ENCODE assay signal across 14 mouse cellular contexts in the genomic region with DNA sequence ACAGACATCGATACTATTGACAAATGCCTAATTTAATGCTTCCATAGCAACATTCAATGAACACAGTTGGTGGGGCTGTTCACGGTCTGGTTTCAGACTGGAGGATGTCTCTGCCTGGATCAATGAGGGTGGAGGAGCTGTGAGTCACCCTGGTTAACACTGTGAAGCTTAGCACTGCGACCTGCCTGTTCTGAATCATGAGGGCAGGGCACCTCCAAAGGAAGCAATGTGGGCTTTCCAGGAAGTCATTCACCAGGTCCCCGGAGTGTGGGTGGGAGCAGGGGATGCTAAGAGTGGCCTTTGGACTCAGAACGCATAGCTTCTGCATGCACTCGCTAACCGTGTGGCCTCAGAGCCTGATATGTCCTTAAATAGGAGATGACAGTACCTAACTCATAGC. TPM values are rescaled to one million over a fixed set of nuclear protein-coding genes. Genes with fewer than 3 reads are reported as not detected.
A peak's percentile ranks its signal among the peaks of the same experiment; 100 is the strongest.
DNase-seq lines count a peak whose midpoint lies in the region; ATAC-seq and TF ChIP-seq lines count a peak whose summit lies in the region.
"Had no signal": no experiment of that assay in that cellular context is flagged by ENCODE, and none has a peak within 500 bp of the region (broad histone marks: within the 10 kb centered on the region; RNA-seq: fewer than 3 reads in every experiment).

No protein-coding gene starts in this region.

- dilution Hi-C loops in CH12.LX (cut with MboI; ENCODE audit: extremely low pct_ligation_motif_present, extremely low pct_unique_long_range_greater_than_20kb, low sequenced_read_pairs): no loop called here

- 62% methylated on average over 7 of the region's 7 CpGs for WGBS in intestine, embryonic 14.5 days
- WGBS in stomach, embryonic 15.5 days: 59% methylated on average over 7 of the region's 7 CpGs

- TF ChIP-seq POLR2A in CH12.LX (IDR thresholded peaks at IDR 0.05; ENCODE audit: low read depth, low read length): no peak; the same call in 1 of the 2 replicates

- no peak for TF ChIP-seq EP300 in CH12.LX (IDR thresholded peaks at IDR 0.05; ENCODE audit: low read length)

- no peaks in the 10 kb centered on the region for H3K79me2 ChIP-seq in CH12.LX (replicated peaks; ENCODE audit: control insufficient read depth, extremely low read depth, insufficient read depth, poor library complexity, severe bottlenecking)

- peaks cover 0 to 2% of the 10 kb centered on the region in 2 experiments for H3K36me3 ChIP-seq in CH12.LX (replicated peaks in 1 of 2; ENCODE audit: control insufficient read depth in 1 of 2, insufficient read depth in 1 of 2, low read length in 1 of 2)
- no peaks in the 10 kb centered on the region for H3K36me3 ChIP-seq in intestine, embryonic 14.5 days (ENCODE audit: control insufficient read depth, insufficient read depth, low read length)
- no peaks in the 10 kb centered on the region for H3K36me3 ChIP-seq in stomach, embryonic 15.5 days
- H3K36me3 ChIP-seq: G1E; heart, embryonic 12.5 days; limb, embryonic 12.5 days; liver, embryonic 15.5 days; midbrain, embryonic 10.5 days had no signal

- peaks cover 36 to 84% of the 10 kb centered on the region in 2 experiments for H3K4me1 ChIP-seq in CH12.LX (ENCODE audit: control insufficient read depth in 1 of 2, insufficient read depth in 2 of 2)
- H3K4me1 ChIP-seq in intestine, embryonic 14.5 days (replicated peaks; ENCODE audit: control insufficient read depth, insufficient read depth, low read length): no peaks in the 10 kb centered on the region; the same call in 1 of the 2 replicates
- H3K4me1 ChIP-seq in stomach, embryonic 15.5 days: no peaks in the 10 kb centered on the region
- H3K4me1 ChIP-seq: heart, embryonic 12.5 days; midbrain, embryonic 10.5 days had no signal

- peak; percentile 22 to 30 for DNase-seq in B cell, adult 2 months
- peak; percentile 69 for DNase-seq in CH12.LX (ENCODE audit: extremely low read depth)
- DNase-seq in intestine, embryonic 14.5 days (ENCODE audit: low spot score): no peak
- no peak for DNase-seq in cerebellum, adult 11-12 months
- no peak for DNase-seq in urinary bladder, adult 18-20 months (ENCODE audit: low spot score in 2 of 2)
- no peak for DNase-seq in cerebellum, adult 9-11 months
- DNase-seq: gastrocnemius, postnatal 36 days; kidney, postnatal 4 days had no signal

- no peak for TF ChIP-seq RAD21 in CH12.LX (IDR thresholded peaks at IDR 0.05; ENCODE audit: low read depth, low read length)

- no peaks in the 10 kb centered on the region for H3K9me3 ChIP-seq in CH12.LX (replicated peaks; ENCODE audit: low read length)
- H3K9me3 ChIP-seq in intestine, embryonic 14.5 days (ENCODE audit: control insufficient read depth, low read length): no peaks in the 10 kb centered on the region
- no peaks in the 10 kb centered on the region for H3K9me3 ChIP-seq in stomach, embryonic 15.5 days
- H3K9me3 ChIP-seq: G1E; heart, embryonic 12.5 days; liver, embryonic 15.5 days; midbrain, embryonic 10.5 days had no signal

- H3K27ac ChIP-seq in CH12.LX (ENCODE audit: insufficient read depth, low read depth): peak overlapping the region; percentile 100
- no peak overlapping the region for H3K27ac ChIP-seq in intestine, embryonic 14.5 days (ENCODE audit: low read depth)
- H3K27ac ChIP-seq in stomach, embryonic 15.5 days: no peak overlapping the region
- H3K27ac ChIP-seq: limb, embryonic 12.5 days; liver, embryonic 15.5 days; midbrain, embryonic 10.5 days had no signal

- TF ChIP-seq CTCF in CH12.LX (conservative IDR thresholded peaks at IDR 0.05 in 1 of 2, IDR thresholded peaks at IDR 0.05 in 1 of 2; ENCODE audit: low read depth in 2 of 2, low read length in 2 of 2): no peak

- in situ Hi-C loops in CH12.LX (cut with MboI; ENCODE audit: low pct_ligation_motif_present, low pct_unique_long_range_greater_than_20kb, low sequenced_read_pairs): loop anchor here (5.0 kb wide), 2 partner anchors 34 to 41 kb away; no protein-coding TSS in a partner anchor

- H3K4me3 ChIP-seq in CH12.LX (replicated peaks in 1 of 3; ENCODE audit: low read depth in 2 of 3, low read length in 2 of 3, poor library complexity in 1 of 3): peak overlapping the region in 1 of 3 experiments; percentile 37
- H3K4me3 ChIP-seq in intestine, embryonic 14.5 days (ENCODE audit: low read depth, low read length): no peak overlapping the region
- H3K4me3 ChIP-seq in stomach, embryonic 15.5 days (replicated peaks): no peak overlapping the region
- H3K4me3 ChIP-seq: heart, embryonic 12.5 days; limb, embryonic 12.5 days; liver, embryonic 15.5 days; midbrain, embryonic 10.5 days had no signal

- peak overlapping the region; percentile 57 for H3K4me2 ChIP-seq in CH12.LX (ENCODE audit: insufficient read depth, low read depth, poor library complexity, severe bottlenecking)
- no peak overlapping the region for H3K4me2 ChIP-seq in intestine, embryonic 14.5 days (ENCODE audit: low read length)
- H3K4me2 ChIP-seq in stomach, embryonic 15.5 days: no peak overlapping the region
- H3K4me2 ChIP-seq: heart, embryonic 12.5 days; limb, embryonic 12.5 days; liver, embryonic 15.5 days had no signal

- ATAC-seq in intestine, embryonic 14.5 days (replicated peaks; ENCODE audit: low FRiP score, low TSS enrichment, low read depth): peak; percentile 84
- ATAC-seq in stomach, embryonic 15.5 days (ENCODE audit: insufficient read depth, low FRiP score, low read depth): peak; percentile 69; the same call in 1 of the 2 replicates

- H3K27me3 ChIP-seq in CH12.LX (replicated peaks): no peaks in the 10 kb centered on the region
- no peaks in the 10 kb centered on the region for H3K27me3 ChIP-seq in intestine, embryonic 14.5 days (replicated peaks; ENCODE audit: control insufficient read depth, insufficient read depth, low read length)
- no peaks in the 10 kb centered on the region for H3K27me3 ChIP-seq in stomach, embryonic 15.5 days (replicated peaks)
- H3K27me3 ChIP-seq: heart, embryonic 12.5 days; limb, embryonic 12.5 days; liver, embryonic 15.5 days had no signal

- peak overlapping the region; percentile 53 for H3K9ac ChIP-seq in CH12.LX (ENCODE audit: insufficient read depth, low read depth)
- no peak overlapping the region for H3K9ac ChIP-seq in intestine, embryonic 14.5 days (ENCODE audit: low read length)
- H3K9ac ChIP-seq in stomach, embryonic 15.5 days: no peak overlapping the region
- H3K9ac ChIP-seq: heart, embryonic 12.5 days; limb, embryonic 12.5 days; liver, embryonic 15.5 days had no signal

TF ChIP-seq in CH12.LX, 34 proteins besides CTCF, POLR2A, EP300 and RAD21 (continues in another document):
- TF ChIP-seq NRF1 (IDR thresholded peaks at IDR 0.05; ENCODE audit: low read depth, low read length) (no peak), PAX5 (IDR thresholded peaks at IDR 0.05; ENCODE audit: low read length) (no peak), ZC3H11A (IDR thresholded peaks at IDR 0.05; ENCODE audit: low read depth, low read length) (no peak), MEF2A (IDR thresholded peaks at IDR 0.05; ENCODE audit: borderline replicate concordance, low read depth, low read length) (no peak), POLR2AphosphoS2 (IDR thresholded peaks at IDR 0.05; ENCODE audit: low read depth, low read length) (no peak), USF2 (conservative IDR thresholded peaks at IDR 0.05; ENCODE audit: low read depth, low read length) (no peak), ZNF384 (IDR thresholded peaks at IDR 0.05; ENCODE audit: low read depth, low read length) (no peak), NELFE (IDR thresholded peaks at IDR 0.05; ENCODE audit: low read depth, low read length) (peak; percentile 36; the same call in 1 of the 2 replicates), ETS1 (conservative IDR thresholded peaks at IDR 0.05; ENCODE audit: low read depth, low read length) (peak; percentile 53; the same call in 1 of the 2 replicates), UBTF (IDR thresholded peaks at IDR 0.05; ENCODE audit: low read depth, low read length) (no peak), BHLHE40 (IDR thresholded peaks at IDR 0.05; ENCODE audit: low read depth, low read length) (0 out of 2 replicates have a peak, but pooled peaks have one; percentile 4), SIN3A (IDR thresholded peaks at IDR 0.05; ENCODE audit: low read length) (no peak), SMC3 (IDR thresholded peaks at IDR 0.05; ENCODE audit: low read depth, low read length) (no peak), ZKSCAN1 (IDR thresholded peaks at IDR 0.05; ENCODE audit: borderline replicate concordance, low read depth, low read length) (no peak), MAFK (IDR thresholded peaks at IDR 0.05; ENCODE audit: insufficient replicate concordance, low read length) (no peak), TCF12 (IDR thresholded peaks at IDR 0.05; ENCODE audit: low read depth, low read length) (no peak), ZMIZ1 (IDR thresholded peaks at IDR 0.05; ENCODE audit: low read depth, low read length) (no peak), KAT2A (IDR thresholded peaks at IDR 0.05; ENCODE audit: insufficient replicate concordance, low read length) (no peak), ELF1 (IDR thresholded peaks at IDR 0.05; ENCODE audit: low read depth, low read length) (peak; percentile 64), MYC (IDR thresholded peaks at IDR 0.05; ENCODE audit: low read depth, low read length) (no peak), MAZ (IDR thresholded peaks at IDR 0.05; ENCODE audit: low read depth, low read length) (no peak), RCOR1 (conservative IDR thresholded peaks at IDR 0.05; ENCODE audit: low read depth, low read length) (no peak), E2F4 (IDR thresholded peaks at IDR 0.05; ENCODE audit: insufficient replicate concordance, low read depth, low read length) (no peak)

RNA-seq across cellular contexts. Expression of a gene that starts 44.5 kb away (rescaled TPM):
- total RNA-seq in CH12.LX (2012; rRNA removed) (4.3 TPM in 2 replicates), CH12.LX (2014; rRNA removed) (not detected in 2 replicates)
- 3.4 and 4.3 TPM in 2 replicates for polyA plus RNA-seq in CH12.LX (2012; ENCODE audit: insufficient read length, low read depth)
- 1.1 and 1.5 TPM in 2 replicates for polyA plus RNA-seq in intestine, embryonic 14.5 days (2014; fragmentation: Nextera tagmentation; extraction: Ambion mirVana)
- polyA plus RNA-seq in stomach, embryonic 15.5 days (2015; fragmentation: Nextera tagmentation; extraction: Ambion mirVana): 2.3 TPM in 2 replicates
- total RNA-seq: gastrocnemius, postnatal 36 days had no signal

RNA-seq across cellular contexts. Expression of a gene that starts 44.8 kb away (rescaled TPM):
- total RNA-seq in CH12.LX (2012; rRNA removed) (273 and 312 TPM in 2 replicates), CH12.LX (2014; rRNA removed) (308 and 375 TPM in 2 replicates)
- polyA plus RNA-seq in CH12.LX (2012; ENCODE audit: insufficient read length, low read depth): 224 and 258 TPM in 2 replicates
- 48.2 and 53.3 TPM in 2 replicates for polyA plus RNA-seq in intestine, embryonic 14.5 days (2014; fragmentation: Nextera tagmentation; extraction: Ambion mirVana)
- 59.4 and 63.7 TPM in 2 replicates for polyA plus RNA-seq in stomach, embryonic 15.5 days (2015; fragmentation: Nextera tagmentation; extraction: Ambion mirVana)

RNA-seq across cellular contexts. Expression of a gene that starts 59.8 kb away (rescaled TPM):
- total RNA-seq in CH12.LX (2012; rRNA removed): 34.3 and 37.5 TPM in 2 replicates
- 56.6 and 71.0 TPM in 2 replicates for total RNA-seq in CH12.LX (2014; rRNA removed)
- 44.9 and 54.7 TPM in 2 replicates for polyA plus RNA-seq in CH12.LX (2012; ENCODE audit: insufficient read length, low read depth)
- polyA plus RNA-seq in intestine, embryonic 14.5 days (2014; fragmentation: Nextera tagmentation; extraction: Ambion mirVana): 69.1 and 78.7 TPM in 2 replicates
- polyA plus RNA-seq in stomach, embryonic 15.5 days (2015; fragmentation: Nextera tagmentation; extraction: Ambion mirVana): 90.4 and 92.1 TPM in 2 replicates

Comparison
In these comparisons a context has a peak if more than half of its experiments do, and no peak if none do; other contexts are left out.
1. DNase-seq: peak in B cell, adult 2 months (2 of 2) and CH12.LX (single experiment); none in intestine, embryonic 14.5 days (single experiment), cerebellum, adult 11-12 months (single experiment), urinary bladder, adult 18-20 months (0 of 2) and cerebellum, adult 9-11 months (single experiment).